Mouse (Mus musculus) ES-Bruce4 (cell line): ENCODE measurements around the gene Nrxn3. TPM values are rescaled to one million over a fixed set of nuclear protein-coding genes. Genes with fewer than 3 reads are reported as not detected.

Source experiments
- H3K27ac ChIP-seq: 2 replicates; pipeline ENCODE4 v1.5.1; 2012; ENCODE audit warnings: low read length, inconsistent platforms; ENCODE audit not compliant: insufficient read depth
- H3K27me3 ChIP-seq: 2 replicates; pipeline ENCODE4 v1.6.1; 2012; ENCODE audit warnings: mild to moderate bottlenecking, low read length, inconsistent platforms; ENCODE audit not compliant: control insufficient read depth, poor library complexity, insufficient read depth, severe bottlenecking
- H3K36me3 ChIP-seq: 2 replicates; pipeline ENCODE4 v1.6.1; 2012; ENCODE audit warnings: inconsistent platforms, mild to moderate bottlenecking, low read length, moderate library complexity; ENCODE audit not compliant: control insufficient read depth, poor library complexity, insufficient read depth, severe bottlenecking
- H3K4me1 ChIP-seq: one replicate; pipeline ENCODE4 v1.8.1; 2011; ENCODE audit warnings: low read length; ENCODE audit not compliant: control insufficient read depth, insufficient read depth
- H3K4me3 ChIP-seq: 2 replicates; pipeline ENCODE4 v1.5.1; 2011; ENCODE audit warnings: low read depth, mild to moderate bottlenecking, low read length
- H3K9ac ChIP-seq: 2 replicates; pipeline ENCODE4 v1.6.1; 2012; ENCODE audit warnings: low read depth, mild to moderate bottlenecking, inconsistent platforms; ENCODE audit not compliant: poor library complexity, severe bottlenecking
- H3K9me3 ChIP-seq: replicated peaks from 2 replicates; pipeline ENCODE4 v1.6.1; 2012; ENCODE audit warnings: mild to moderate bottlenecking, low read length, inconsistent platforms; ENCODE audit not compliant: control insufficient read depth, poor library complexity, insufficient read depth, severe bottlenecking
- CTCF ChIP-seq: IDR thresholded peaks from one replicate; pipeline ENCODE4 v1.8.1; 2011; ENCODE audit warnings: low read depth, low read length
- EP300 ChIP-seq: IDR thresholded peaks from 2 replicates; pipeline ENCODE4 v1.6.1; 2011; ENCODE audit warnings: low read depth, low read length; ENCODE audit not compliant: insufficient read depth
- POLR2A ChIP-seq: IDR thresholded peaks from one replicate; pipeline ENCODE4 v1.8.1; 2011; ENCODE audit warnings: low read length; ENCODE audit not compliant: insufficient read depth
- polyA plus RNA-seq: library from polyadenylated mRNA; stranded (reverse); fragments of >200 nt; gene quantifications from 2 replicates; pipeline ENCODE4 v1.2.4, GENCODE M21; 2011; ENCODE audit warnings: low read depth; ENCODE audit not compliant: missing spikeins, insufficient read depth, insufficient read length

Nrxn3 gene
- polyA plus RNA-seq, 1 experiment: not detected

DNA sequence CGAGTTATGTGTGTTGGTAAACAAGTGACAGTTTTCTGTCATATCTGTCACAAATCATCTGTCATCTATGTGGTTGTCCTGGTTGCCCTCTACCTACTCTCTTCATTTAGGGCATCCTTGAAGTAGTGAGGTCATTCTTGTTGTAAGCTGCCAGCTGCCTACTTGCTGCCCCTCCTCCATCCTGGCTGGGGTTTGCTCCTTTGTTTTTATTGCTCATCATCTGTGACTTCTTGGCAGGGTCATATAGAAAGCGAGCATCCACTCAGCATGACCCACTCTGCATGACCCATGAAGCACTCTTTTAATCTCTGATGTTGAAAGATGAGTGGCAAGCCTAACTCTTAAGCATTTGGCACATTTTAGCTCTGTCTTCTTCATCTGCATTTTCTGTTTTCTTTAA, 194.1 kb downstream of the Nrxn3 start:
- no peaks in the 10 kb centered on the region for H3K4me1 ChIP-seq
- H3K27ac ChIP-seq: no peak overlapping the region
- TF ChIP-seq CTCF (no peak), POLR2A (no peak), EP300 (no peak)
- no peak overlapping the region for H3K9ac ChIP-seq
- no peaks in the 10 kb centered on the region for H3K27me3 ChIP-seq
- no peaks in the 10 kb centered on the region for H3K36me3 ChIP-seq
- H3K9me3 ChIP-seq: no peaks in the 10 kb centered on the region
- no peak overlapping the region for H3K4me3 ChIP-seq

DNA sequence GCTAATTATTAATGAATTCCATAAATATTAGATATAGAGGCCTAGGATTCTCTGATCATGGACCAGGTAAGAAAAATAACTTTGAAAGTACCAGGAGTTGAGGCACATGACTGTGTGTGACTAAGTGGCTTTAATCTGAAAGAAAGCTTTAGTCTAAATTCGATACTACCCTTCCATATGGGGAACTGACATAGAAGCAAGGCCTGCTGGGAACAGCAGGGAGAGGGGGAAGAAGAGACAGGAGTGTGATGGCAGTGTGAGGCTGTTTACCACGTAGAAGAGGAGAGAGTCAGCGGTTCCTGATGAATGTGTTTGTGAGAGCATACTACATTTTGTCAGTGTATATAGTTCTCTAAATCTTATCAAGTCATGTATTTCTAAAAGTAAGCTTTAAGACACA, 202.2 kb downstream of the Nrxn3 start:
- TF ChIP-seq CTCF: no peak
- no peak for TF ChIP-seq POLR2A
- TF ChIP-seq EP300: no peak

GRCm38 (mm10) chr12:88926306-88926705, 203.6 kb downstream of the Nrxn3 start:
- H3K27me3 ChIP-seq: no peaks in the 10 kb centered on the region
- H3K9me3 ChIP-seq: no peaks in the 10 kb centered on the region
- no peak for TF ChIP-seq EP300
- H3K36me3 ChIP-seq: no peaks in the 10 kb centered on the region
- no peaks in the 10 kb centered on the region for H3K4me1 ChIP-seq
- no peak overlapping the region for H3K9ac ChIP-seq
- no peak overlapping the region for H3K4me3 ChIP-seq
- no peak overlapping the region for H3K27ac ChIP-seq

More for the DNA sequence above, 202.2 kb downstream of the Nrxn3 start:
- H3K9ac ChIP-seq: no peak overlapping the region
- no peak overlapping the region for H3K27ac ChIP-seq
- no peaks in the 10 kb centered on the region for H3K9me3 ChIP-seq
- H3K4me3 ChIP-seq: no peak overlapping the region
- no peaks in the 10 kb centered on the region for H3K4me1 ChIP-seq
- no peaks in the 10 kb centered on the region for H3K36me3 ChIP-seq
- H3K27me3 ChIP-seq: no peaks in the 10 kb centered on the region

- H3K27me3 ChIP-seq: no peaks in the 10 kb centered on the region
- H3K4me1 ChIP-seq: no peaks in the 10 kb centered on the region
- no peak overlapping the region for H3K4me3 ChIP-seq
- H3K9me3 ChIP-seq: no peaks in the 10 kb centered on the region
- TF ChIP-seq POLR2A (no peak), CTCF (no peak), EP300 (no peak)
- no peaks in the 10 kb centered on the region for H3K36me3 ChIP-seq
- H3K9ac ChIP-seq: no peak overlapping the region
- H3K27ac ChIP-seq: no peak overlapping the region
Measured at GRCm38 (mm10) chr12:88931713-88932112, 209.0 kb downstream of the Nrxn3 start.

DNA sequence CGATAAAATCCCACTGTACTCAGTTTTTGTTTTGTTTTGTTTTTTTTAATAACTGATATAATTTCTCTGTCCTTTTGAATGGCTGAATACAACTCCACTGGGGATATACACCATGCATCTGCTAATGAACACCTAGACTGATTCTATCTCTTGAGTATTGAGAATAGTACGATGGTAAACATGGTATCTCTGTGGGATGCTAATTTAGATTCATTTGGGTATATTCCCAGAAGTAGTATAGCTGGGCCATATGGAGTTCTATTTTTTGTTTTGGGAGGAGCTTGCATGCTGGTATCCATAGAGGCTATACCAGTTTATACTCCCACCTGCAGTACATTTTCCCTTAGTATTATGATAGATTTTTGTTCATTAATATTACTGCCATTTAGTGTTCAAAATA, 217.0 kb downstream of the Nrxn3 start:
- H3K27me3 ChIP-seq: no peaks in the 10 kb centered on the region

GRCm38 (mm10) chr12:88944967-88945366, 222.3 kb downstream of the Nrxn3 start:
- Histone ChIP-seq H3K4me1 (no peaks in the 10 kb centered on the region), H3K9me3 (no peaks in the 10 kb centered on the region), H3K36me3 (no peaks in the 10 kb centered on the region), H3K27ac (no peak overlapping the region), H3K27me3 (no peaks in the 10 kb centered on the region), H3K9ac (no peak overlapping the region), H3K4me3 (no peak overlapping the region)
- TF ChIP-seq EP300: no peak
- no peak for TF ChIP-seq POLR2A
- no peak for TF ChIP-seq CTCF

More for the DNA sequence above, 217.0 kb downstream of the Nrxn3 start:
- Histone ChIP-seq H3K9ac (no peak overlapping the region), H3K36me3 (no peaks in the 10 kb centered on the region), H3K4me1 (no peaks in the 10 kb centered on the region), H3K4me3 (no peak overlapping the region), H3K27ac (no peak overlapping the region), H3K9me3 (no peaks in the 10 kb centered on the region)
- TF ChIP-seq CTCF (no peak), EP300 (no peak), POLR2A (no peak)
